Mouse (Mus musculus): ENCODE measurements at regions not wholly inside any gene's neighbourhood (a gene's known extent, or its start where the extent isn't known, plus 50 kb on each side); places are given as distances from the start of the nearest gene placed in this dataset.

DNA sequence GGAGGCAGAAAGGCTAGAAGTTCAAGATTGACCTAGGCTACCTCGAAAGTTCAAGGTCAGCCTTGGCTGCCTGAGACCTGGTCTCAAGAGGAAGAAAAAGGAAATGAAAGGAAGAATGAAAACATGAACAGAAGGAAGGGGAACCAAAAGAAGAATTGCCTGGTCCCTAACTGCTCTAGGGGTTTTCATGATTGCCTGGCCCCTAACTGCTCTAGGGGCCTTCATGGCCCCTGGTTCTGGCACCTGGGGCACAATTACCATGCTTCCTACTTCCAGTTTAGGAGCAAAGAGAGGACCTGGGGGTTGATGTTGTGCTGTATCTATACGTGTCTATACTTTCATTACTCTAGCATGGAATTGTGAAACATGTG lies 132.8 kb downstream of the Cd24a start:
- no peak for DNase-seq (ENCODE audit: low spot score in 2 of 2)

- DNase-seq (ENCODE audit: low spot score in 2 of 2) = no peak
Measured at GRCm38 (mm10) chr10:43712657-43713056, 134.6 kb downstream of the Cd24a start.

GRCm38 (mm10) chr10:43718768-43719167 lies 140.7 kb downstream of the Cd24a start:
- DNase-seq (ENCODE audit: low spot score in 2 of 2) = peak; percentile 20 to 23

- no peak for DNase-seq (ENCODE audit: low spot score in 2 of 2)
Measured at GRCm38 (mm10) chr10:43721356-43721755, 143.3 kb downstream of the Cd24a start.

DNA sequence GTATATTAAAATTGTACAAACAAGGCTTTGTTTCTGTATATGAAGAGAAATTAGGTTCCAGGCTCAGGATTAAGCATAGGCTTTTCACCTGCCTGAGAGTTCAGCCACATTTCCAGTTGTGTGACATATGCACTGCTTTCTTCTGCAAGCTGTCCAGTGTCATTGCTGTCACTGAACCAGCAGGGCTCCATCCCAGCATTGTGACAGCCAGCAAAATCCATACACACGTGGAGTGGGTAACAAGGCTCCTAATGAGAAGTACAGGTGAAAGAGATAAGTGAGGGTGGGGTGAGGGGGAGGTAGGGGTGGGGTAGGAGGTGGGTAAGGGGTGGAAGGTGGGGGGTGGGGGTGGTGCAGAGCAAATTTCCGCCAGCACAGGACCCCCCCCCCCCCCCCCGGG lies 144.1 kb downstream of the Cd24a start:
- DNase-seq (ENCODE audit: low spot score in 2 of 2) = no peak

DNA sequence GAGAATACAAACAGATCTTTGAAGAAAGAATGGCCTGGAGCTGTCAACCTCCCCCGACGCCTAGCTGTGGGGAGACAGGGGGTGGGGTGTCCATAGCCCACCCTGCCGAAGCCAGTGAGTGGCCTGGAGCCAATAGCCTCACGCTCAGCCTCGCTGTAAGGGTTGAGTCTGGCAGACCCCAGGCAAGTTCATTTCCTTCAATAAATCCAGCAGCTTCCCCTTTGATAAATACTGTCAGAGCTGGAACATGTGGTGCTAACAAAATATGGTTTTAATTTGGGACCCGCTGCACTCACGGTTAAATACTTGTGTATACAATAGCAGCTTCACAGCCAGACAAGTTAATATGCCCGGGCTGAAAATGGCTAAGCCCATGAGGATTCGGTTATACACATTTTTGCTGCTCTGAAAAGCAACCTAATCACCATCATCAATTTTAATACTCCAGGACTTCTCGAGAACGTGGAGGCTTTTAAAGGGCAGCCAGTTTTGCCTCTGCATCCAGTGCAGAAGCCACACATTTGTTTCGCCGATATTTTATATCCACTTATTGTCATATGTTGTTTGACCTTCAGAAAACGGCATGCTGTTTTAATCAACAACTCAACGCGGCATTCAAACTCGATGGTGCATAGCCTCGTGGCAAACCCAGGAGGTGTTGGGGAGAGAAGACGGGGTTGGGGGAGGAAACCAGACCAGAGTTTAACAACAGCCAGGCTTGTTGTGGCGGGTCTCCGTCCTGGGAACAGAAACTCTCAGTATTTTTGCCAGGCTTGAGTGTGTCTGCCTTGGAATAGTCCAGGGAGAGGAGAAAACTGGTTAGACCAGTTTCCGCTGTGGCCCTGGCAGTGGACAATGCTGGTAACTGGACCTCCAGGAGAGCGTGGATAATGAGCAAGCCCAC lies 144.9 kb downstream of the Cd24a start:
- DNase-seq (ENCODE audit: low spot score in 2 of 2) = peak; percentile 38 to 42

- no peak for DNase-seq (ENCODE audit: low spot score in 2 of 2)
Measured at GRCm38 (mm10) chr10:43723615-43723937, 145.5 kb downstream of the Cd24a start.

DNA sequence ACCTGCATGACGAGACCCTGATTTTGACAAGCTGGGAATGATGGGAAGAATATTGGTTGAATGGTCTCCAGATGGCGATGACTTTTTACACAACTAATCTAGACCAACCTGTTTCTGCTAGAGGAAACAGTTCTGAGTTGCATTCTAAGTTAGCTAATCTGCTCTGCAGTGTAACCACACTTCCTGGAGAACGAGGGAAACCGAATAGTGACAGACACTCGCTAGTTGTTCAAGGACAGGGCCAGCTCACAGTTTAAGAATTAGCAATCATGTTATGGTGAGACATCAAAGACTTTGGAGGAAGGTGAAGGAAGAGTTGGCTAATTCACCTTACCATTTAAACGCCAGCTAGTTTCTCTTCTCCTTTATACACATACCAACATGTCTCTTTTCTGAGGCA lies 149.7 kb downstream of the Cd24a start:
- no peak for DNase-seq (ENCODE audit: low spot score in 2 of 2)

- no peak for DNase-seq (ENCODE audit: low spot score in 2 of 2)
Measured at GRCm38 (mm10) chr10:43729184-43729583, 151.1 kb downstream of the Cd24a start.

GRCm38 (mm10) chr10:43733618-43734415 lies 155.7 kb downstream of the Cd24a start:
- no peak for DNase-seq (ENCODE audit: low spot score in 2 of 2)

DNA sequence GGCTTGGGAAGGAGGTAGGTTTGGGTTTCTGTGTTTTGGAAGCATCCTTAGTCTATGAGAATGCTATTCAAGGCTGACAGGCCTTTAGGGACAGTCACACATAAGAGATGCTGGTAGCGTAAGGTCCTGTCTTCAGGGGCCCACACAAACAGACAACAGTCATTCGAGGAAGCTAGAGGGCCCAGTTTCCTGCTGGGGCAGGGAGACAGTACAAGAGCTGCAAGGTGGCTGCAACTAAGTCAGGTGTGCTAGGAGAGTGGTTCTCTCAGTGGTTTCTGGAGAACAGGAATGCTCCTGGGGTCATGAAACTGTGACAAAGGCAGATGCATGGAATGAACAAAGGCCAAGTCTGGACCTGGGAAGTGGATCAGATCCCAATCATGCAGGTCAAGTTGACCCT lies 161.1 kb downstream of the Cd24a start:
- DNase-seq (ENCODE audit: low spot score in 2 of 2) = no peak

DNA sequence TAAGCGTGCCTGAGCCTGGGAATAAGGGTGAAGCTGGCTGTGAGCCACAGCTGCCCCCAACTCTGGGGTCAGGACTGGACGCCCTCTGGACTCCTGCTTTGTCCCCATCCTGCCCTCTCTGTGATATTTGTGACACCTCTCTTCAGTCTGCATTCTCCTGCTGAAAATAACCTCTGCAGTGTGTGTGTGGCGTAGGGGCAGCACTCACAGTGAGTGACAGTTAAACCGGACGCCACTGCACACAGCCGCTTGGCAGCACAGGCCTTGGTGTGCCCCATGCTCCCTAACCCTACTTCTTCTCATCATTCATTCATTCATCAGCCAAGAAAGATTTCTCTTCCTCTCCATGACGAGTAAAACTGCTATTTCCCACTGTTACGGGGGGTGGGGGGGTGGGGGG lies 161.6 kb downstream of the Cd24a start:
- DNase-seq (ENCODE audit: low spot score in 2 of 2) = no peak

- DNase-seq (ENCODE audit: low spot score in 2 of 2) = no peak
Measured at GRCm38 (mm10) chr10:43740204-43740865, 161.2 kb downstream of the Qrsl1 start.

- no peak for DNase-seq (ENCODE audit: low spot score in 2 of 2)
Measured at GRCm38 (mm10) chr10:43741361-43742084, 160.0 kb downstream of the Qrsl1 start.

DNA sequence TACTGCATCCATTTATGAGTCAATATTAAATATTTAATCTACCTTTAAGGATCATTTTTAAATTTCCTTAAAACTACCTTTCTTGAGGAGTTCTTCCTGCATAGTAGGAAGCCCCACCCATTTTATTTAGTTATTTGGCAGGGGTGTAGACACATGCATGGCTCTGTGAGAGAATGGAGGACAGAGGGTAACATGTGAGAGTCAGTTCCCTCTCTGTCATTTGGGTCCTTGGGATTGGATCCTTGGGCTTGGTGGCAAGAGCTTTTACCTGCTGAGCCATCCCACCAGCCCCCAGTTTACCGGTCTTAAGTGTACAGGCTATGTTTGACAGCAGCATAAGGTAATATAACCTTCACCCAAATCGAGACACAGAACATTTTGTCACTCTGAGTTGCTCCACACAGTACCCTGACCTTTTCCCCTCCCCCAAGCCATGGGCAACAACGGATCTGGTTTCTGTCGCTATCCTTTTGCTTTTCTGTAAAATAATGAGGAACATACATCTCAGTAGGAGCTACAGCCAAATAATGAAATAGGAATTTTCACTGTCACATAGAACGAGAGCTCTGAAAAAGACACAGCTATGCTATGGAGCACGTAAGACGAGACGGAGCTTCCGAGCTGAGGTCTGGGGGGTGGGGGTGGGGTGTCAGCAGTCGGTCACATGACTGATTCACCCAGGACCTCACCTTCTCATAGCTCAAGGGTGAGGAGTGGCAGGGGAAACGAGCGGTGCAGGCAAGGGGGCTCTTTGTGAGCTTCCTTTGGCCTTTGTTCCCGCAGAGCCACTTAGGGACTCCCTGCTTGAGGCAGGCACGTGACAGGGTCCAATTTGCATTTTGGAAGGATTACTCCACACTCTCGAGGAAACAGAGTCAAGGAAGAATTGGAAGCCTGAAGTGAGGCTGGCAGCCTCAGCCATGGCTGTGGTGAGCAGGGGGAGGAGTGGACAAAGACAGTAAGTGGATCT lies 159.2 kb downstream of the Qrsl1 start:
- DNase-seq (ENCODE audit: low spot score in 2 of 2) = no peak

DNA sequence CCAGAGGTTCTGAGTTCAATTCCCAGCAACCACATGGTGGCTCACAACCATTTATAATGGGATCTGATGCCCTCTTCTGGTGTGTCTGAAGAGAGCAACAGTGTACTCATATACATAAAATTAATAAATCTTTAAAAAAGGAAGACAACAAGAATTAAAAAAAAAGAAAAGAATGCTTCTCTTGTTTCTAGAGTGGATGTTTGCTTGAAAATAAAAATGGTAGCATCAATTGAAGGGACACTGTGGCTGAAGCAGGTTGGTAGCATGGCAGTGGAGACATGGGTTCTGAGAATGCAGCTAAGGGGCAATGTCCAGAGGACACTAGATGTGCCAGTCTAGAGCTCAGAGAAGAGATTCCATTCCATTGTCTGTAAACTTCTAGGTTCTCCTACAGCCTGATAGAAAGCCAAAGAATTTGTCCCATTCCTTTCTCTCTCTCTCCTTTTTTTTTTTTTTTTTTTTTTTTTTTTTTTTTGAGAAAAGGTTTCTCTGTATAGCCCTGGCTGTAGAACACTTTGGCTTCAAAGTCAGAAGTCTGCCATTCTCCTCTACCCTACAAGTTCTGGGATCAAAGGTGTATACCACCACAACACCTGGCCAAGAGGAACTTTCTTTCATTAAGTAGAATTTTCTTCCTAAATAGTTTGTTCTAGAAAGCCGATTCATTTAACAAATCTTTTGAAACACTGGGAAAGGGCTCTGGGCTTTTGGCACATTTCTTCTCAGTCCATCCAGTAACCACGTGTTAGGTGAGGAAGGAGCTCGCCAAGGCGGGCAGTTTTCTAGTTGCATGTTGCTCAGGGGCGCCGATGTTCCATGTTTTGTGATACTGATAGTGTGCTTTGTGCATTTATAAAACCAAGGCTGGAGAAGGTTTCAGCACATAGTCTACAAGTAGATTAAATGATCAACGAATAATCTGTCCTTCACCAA lies 158.1 kb downstream of the Qrsl1 start:
- no peak for DNase-seq (ENCODE audit: low spot score in 2 of 2)

DNA sequence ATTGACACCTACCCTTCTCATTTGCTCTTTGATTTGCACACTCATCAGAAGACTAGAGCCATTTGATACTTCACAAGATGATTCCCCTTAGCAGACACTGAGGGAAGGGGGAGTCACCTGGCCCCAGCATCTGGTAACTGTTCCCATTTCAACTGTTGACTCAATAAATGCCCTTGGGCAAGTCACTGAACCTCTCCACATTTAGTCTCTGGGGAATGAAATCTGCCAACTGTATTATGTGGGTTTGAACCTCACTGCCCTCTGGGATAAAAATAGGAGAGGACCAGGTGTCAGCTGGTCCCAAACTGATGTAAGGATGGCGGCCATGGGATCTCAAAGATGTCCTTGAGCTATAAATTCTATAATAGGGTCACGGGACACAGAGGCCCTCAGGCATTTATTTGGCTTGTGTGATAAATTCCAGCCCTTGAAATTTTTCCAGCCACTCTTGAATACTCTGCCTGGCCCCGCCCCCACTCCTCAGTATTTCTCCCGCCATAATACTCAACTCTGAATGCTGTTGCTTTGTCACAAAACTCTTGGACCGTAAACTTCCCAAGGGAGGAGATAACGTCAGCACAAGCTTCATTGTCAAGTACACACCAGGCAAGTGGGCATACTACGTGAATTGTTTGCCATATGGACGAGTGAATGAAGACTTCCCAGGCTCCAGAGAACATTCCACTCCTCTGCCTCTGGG lies 155.5 kb downstream of the Qrsl1 start:
- DNase-seq (ENCODE audit: low spot score in 2 of 2) = no peak

DNA sequence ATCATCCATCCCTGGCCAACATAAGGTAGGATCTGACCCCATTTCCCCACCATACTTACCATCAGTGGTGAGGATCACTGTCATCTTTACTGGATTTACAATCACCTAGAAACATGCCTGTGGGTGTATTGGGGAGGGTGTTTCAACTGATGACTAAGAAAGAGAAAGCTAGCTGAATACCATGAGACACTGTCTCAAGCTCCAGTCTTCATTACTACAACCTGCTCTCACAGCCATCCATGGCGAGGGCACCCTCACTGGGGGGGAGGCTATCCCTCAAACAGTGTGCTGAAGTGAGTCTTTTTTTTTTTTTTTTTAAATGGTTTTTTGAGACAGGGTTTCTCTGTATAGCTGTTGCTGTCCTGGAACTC lies 154.9 kb downstream of the Qrsl1 start:
- DNase-seq (ENCODE audit: low spot score in 2 of 2) = no peak

- DNase-seq (ENCODE audit: low spot score in 2 of 2) = no peak
Measured at GRCm38 (mm10) chr10:43747541-43747940, 154.0 kb downstream of the Qrsl1 start.

Measured in urinary bladder, postnatal 36 days (tissue).